Mouse (Mus musculus) cerebellum, adult (tissue): ENCODE measurements around the gene Hcrtr2.

Source experiments
- ATAC-seq: cut with Nextera tagmentation; 2 replicates; pipeline ENCODE4 v1.9.2; 2017; ENCODE audit warnings: mild to moderate bottlenecking, moderate library complexity, mixed read lengths; ENCODE audit not compliant: insufficient number of reproducible peaks, low FRiP score, low TSS enrichment

The Hcrtr2 gene

GRCm38 (mm10) chr9:76323756-76324155 is at the start of gene Hcrtr2:
Gene Hcrtr2, minus strand, starts transcription at chr9:76323856.
- no peak for ATAC-seq

GRCm38 (mm10) chr9:76364874-76365273 is 41.2 kb upstream of the Hcrtr2 start:
- no peak for ATAC-seq

- no peak for ATAC-seq
Observed at GRCm38 (mm10) chr9:76360374-76360773, 36.7 kb upstream of the Hcrtr2 start.

GRCm38 (mm10) chr9:76352346-76352745 is 28.7 kb upstream of the Hcrtr2 start:
- no peak for ATAC-seq

DNA sequence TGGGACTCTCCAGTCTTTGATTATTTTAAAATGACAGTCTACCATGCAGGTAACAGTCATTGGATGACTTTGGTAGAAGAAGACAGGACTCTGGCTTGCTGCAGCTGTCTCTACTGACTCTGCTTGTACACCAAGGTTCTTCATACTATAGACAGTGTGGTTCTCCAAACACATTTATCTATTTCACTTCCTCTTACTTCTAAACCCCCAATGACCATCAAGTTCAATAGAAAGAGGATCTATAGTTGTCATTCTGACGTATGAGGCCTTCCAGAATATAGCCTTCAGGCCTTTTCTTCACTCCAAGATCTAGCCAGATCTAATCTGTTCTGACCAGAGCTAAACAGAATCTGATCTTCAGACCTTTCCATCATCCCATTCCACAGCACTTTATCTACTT is 23.6 kb upstream of the Hcrtr2 start:
- no peak for ATAC-seq

- no peak for ATAC-seq
Observed at GRCm38 (mm10) chr9:76331081-76331480, 7.4 kb upstream of the Hcrtr2 start.

DNA sequence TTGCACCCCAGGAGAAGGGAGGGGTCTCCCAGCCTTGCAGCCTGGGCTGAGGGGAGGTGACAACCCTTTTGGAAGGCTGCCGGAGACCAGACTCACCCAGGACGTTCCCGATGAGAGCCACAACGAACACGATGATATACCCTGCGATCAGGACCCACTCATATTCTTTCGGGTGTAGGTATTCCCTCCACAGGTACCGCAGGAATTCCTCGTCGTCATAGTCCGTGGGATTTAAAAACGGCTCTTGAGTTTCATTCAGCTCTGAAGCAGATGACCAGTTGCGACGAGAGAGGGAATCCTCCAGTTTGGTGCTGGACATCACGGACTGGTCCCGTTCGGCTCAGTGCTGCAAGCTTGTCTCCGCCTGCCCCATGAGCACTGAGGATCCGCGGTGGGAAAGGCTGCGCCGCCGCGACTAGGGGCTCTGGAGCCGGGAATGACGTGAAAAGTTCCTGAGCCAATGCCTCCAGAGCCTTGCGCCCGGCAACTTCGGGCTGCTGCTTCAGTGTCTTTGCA is 412 bp downstream of the Hcrtr2 start:
- 0 out of 2 replicates have a peak, but pooled peaks have one; percentile 31 for ATAC-seq

- ATAC-seq: no peak
Observed at GRCm38 (mm10) chr9:76322122-76323052, 1.3 kb downstream of the Hcrtr2 start.

GRCm38 (mm10) chr9:76321589-76321988 is 2.1 kb downstream of the Hcrtr2 start:
- ATAC-seq: no peak

DNA sequence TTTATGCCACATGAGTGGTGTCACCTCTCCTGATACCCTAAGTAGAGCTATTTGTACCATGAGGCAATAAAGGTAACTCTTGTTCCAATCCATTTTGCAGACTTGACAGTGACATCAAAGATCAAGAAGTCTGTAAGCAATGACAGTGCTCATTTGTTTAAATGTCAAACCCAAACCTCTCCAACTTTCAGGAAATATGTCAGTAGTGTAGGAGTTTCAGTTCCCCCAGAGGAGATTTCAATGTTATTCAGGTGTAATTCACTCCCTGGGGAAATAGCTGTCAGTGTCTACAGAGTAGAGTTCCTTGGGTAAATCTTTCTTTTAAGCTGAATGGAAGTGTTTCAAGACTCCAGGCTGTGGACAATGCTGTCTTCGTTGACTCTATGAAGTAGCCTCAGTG is 2.9 kb downstream of the Hcrtr2 start:
- no peak for ATAC-seq

- ATAC-seq: no peak
Observed at GRCm38 (mm10) chr9:76318302-76318701, 5.4 kb downstream of the Hcrtr2 start.

GRCm38 (mm10) chr9:76315096-76315495 is 8.6 kb downstream of the Hcrtr2 start:
- no peak for ATAC-seq

GRCm38 (mm10) chr9:76313921-76314320 is 9.7 kb downstream of the Hcrtr2 start:
- no peak for ATAC-seq

DNA sequence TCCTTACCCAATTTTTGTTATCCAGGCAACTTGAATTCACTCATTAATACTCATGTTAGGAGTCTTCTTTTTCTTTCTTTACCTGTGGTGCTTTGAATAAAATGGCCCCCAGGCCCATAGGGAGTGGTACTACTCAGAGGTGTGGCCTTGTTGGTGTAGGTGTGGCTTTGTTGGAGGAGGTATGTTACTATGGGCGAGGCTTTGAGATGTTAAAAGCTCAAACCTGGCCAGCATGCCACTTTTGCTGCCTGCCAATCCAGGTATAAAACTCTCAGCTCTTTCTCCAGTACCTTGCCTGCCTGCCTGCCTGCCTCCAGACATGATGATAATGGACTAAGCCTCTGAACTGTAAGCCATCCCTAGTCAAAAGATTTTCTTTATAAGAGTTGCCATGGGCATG is 11.4 kb downstream of the Hcrtr2 start:
- no peak for ATAC-seq

DNA sequence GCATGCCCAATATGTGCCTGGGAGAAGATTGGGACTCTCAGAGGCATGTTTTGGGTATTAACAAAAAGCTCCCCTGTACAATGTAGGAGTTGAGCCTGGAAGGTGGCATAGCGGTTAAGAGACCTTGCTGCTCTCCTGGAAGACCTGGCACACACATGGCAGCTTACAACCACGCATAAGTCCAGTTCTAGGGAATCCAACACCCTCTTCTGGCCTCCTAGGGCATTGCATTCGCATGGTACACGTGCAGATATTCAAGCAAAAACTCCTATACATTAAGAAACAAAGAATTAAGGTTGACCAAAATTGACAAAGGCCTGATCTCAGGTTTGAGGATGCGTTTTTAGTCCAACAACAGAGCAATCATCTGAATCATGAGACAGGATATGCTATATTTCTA is 32.3 kb downstream of the Hcrtr2 start:
- ATAC-seq: no peak

DNA sequence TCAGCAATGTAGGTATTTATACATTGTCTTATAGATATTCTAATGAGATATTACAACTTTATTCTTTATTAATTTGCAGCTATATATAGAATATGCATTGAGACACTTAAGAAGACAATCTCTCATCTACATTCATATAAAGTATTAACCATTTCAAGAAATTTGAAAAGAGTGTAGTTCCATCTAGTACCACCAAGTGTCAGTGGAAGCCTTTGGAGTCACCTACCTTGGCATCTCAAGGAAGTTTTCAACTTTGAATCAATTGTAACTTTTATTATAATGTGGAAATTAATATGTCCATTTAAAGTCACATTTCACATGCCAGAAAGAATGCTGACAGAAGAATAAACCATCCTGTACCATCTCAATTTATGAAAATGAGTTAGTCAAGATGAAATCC is 52.8 kb downstream of the Hcrtr2 start:
- ATAC-seq: no peak

GRCm38 (mm10) chr9:76257731-76258130 is 65.9 kb downstream of the Hcrtr2 start:
- ATAC-seq: no peak

GRCm38 (mm10) chr9:76252544-76252943 is 71.1 kb downstream of the Hcrtr2 start:
- no peak for ATAC-seq

- ATAC-seq: no peak
Observed at GRCm38 (mm10) chr9:76252109-76252508, 71.5 kb downstream of the Hcrtr2 start.

DNA sequence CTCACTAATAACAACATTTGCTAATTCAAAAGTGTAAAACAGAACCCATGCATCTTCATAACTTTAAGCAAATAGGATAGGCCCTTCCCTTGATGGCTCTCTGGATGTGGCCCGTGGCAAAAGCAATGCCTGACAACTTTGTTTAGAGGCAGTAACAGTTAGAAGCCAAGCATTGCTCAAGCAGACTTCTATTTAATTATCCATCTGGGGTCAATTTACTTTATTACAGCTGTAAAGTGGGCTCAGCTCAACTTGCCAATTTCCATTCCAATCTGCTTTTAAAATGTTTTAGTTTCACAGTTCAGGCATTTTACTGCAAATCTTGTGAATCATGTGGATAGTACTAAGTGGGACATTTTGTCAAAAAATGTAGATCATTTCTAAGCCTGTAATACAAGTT is 81.3 kb downstream of the Hcrtr2 start:
- ATAC-seq: no peak

GRCm38 (mm10) chr9:76237946-76238345 is 85.7 kb downstream of the Hcrtr2 start:
- no peak for ATAC-seq

DNA sequence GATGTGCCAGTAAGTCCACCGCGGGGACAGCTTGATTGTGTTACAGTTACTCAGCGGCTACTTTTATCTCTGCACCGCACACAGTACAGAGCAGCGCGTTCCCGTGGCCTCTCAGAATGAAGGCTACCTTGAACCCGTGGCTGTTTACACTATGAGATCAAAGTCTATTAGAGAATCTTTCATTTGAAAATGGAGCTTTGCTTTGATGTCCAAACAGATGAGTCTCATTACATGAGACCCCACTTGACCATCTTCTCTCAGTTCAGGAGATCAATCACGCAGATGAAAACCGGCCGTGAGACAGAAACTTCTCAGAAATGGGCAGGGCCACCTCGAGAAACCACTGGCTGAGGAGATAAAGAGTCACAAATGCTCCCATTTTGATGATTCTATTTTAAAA is 86.4 kb downstream of the Hcrtr2 start:
- no peak for ATAC-seq
